Mouse (Mus musculus) forebrain, embryonic 11.5 days (tissue): Measurements from ENCODE around the gene Lhfpl4. TPM values are rescaled to one million over a fixed set of nuclear protein-coding genes. Genes with fewer than 3 reads are reported as not detected.

Experiments used
- ATAC-seq: fragments of 200-750 bp; cut with Nextera tagmentation; replicated peaks from 2 replicates; pipeline ENCODE4 v1.8.0; 2017; ENCODE audit warnings: moderate TSS enrichment; ENCODE audit not compliant: low FRiP score
- DNase-seq: peaks from one replicate; pipeline ENCODE4 v3.0.0-alpha.2; 2017; ENCODE audit warnings: low spot score
- H3K27ac ChIP-seq: fragments of 300-500 bp; sonication (generic); 2 replicates; pipeline ENCODE4 v1.5.1; 2014; ENCODE audit warnings: low read depth, low read length
- H3K27me3 ChIP-seq: fragments of 300-500 bp; sonication (generic); 2 replicates; pipeline ENCODE4 v1.6.1; 2014; ENCODE audit warnings: mild to moderate bottlenecking, low read length, mixed read lengths; ENCODE audit not compliant: control insufficient read depth, insufficient read depth
- H3K36me3 ChIP-seq: fragments of 300-500 bp; sonication (generic); 2 replicates; pipeline ENCODE4 v1.6.1; 2014; ENCODE audit warnings: mild to moderate bottlenecking, low read length, moderate library complexity, mixed read lengths; ENCODE audit not compliant: control insufficient read depth, insufficient read depth
- H3K4me1 ChIP-seq: fragments of 300-500 bp; sonication (generic); replicated peaks from 2 replicates; pipeline ENCODE4 v1.6.1; 2014; ENCODE audit warnings: low read length, mixed read lengths; ENCODE audit not compliant: control insufficient read depth, insufficient read depth
- H3K4me2 ChIP-seq: fragments of 300-500 bp; sonication (generic); 2 replicates; pipeline ENCODE4 v1.6.1; 2014; ENCODE audit warnings: low read depth, mild to moderate bottlenecking, low read length, moderate library complexity, mixed read lengths; ENCODE audit not compliant: severe bottlenecking
- H3K4me3 ChIP-seq: fragments of 300-500 bp; sonication (generic); 2 replicates; pipeline ENCODE4 v1.5.1; 2014; ENCODE audit warnings: low read depth, low read length
- H3K9ac ChIP-seq: fragments of 300-500 bp; sonication (generic); 2 replicates; pipeline ENCODE4 v1.6.1; 2014; ENCODE audit warnings: low read length
- H3K9me3 ChIP-seq: fragments of 300-500 bp; sonication (generic); 2 replicates; pipeline ENCODE4 v1.6.1; 2016; ENCODE audit warnings: low read length, mixed read lengths; ENCODE audit not compliant: control insufficient read depth
- WGBS: fragments of 180-500 bp; shearing (Covaris S2); extraction: QIAGEN DNeasy Blood & Tissue Kit; methylation state at CpG from one replicate; pipeline ENCODE4 v1.1.7; 2014; 5-methylcytosine and 5-hydroxymethylcytosine counted together
- polyA plus RNA-seq: library from polyadenylated mRNA; unstranded; fragments of >200 nt; fragmentation: Nextera tagmentation; extraction: Ambion mirVana; gene quantifications from 2 replicates; pipeline ENCODE4 v1.2.1, GENCODE M21; 2014

Lhfpl4 gene
- 6.6 and 6.8 TPM in 2 replicates for polyA plus RNA-seq

DNA sequence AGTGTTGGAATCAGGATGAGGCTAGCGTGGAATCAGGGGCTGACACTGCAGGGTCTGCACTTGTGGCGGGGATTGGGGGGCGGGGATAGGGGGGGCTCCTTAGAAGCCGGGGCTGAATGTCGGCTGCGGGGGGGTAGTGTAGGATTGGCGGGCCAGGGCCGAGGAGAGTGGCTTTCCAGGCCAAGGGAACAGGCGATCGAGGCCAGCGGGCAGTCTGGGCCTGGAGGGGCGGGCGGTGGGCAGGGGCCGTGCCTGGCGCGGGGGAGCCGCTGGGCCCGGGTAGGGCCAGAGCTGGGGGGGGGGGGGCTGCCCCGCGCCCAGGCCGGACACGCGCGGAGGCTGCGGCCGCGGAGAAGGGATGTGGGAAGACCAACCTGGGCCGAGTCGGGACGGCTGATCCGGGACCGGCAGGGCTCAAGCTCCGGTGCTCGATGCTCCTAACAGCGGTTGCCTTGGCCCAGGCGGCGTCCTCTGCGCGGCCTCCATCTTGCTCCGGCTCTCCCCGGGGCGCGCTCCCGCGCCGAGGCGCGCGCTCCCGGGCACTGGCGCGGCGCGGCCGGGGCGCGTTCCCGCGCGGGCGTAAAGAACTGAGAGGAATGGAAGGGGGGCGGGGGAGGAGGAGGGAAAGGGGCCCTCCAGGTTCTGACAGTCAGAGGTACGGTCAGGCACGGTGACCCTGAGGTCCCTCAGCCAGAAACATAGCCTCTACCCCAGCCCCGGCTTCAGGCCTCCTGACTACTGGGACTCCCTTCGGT, at the start of gene Lhfpl4:
TSS of gene Lhfpl4 (minus strand) at position 544 of the 755 bp plus-strand sequence.
- Histone ChIP-seq H3K4me2 (peak within 1 kb of the TSS; percentile 96), H3K4me1 (peaks cover 10% of the 10 kb centered on the region; the same call in 1 of the 2 replicates), H3K9me3 (no peaks in the 10 kb centered on the region), H3K27ac (peak within 1 kb of the TSS; percentile 18; the same call in 1 of the 2 replicates), H3K27me3 (peaks cover 2% of the 10 kb centered on the region; the same call in 1 of the 2 replicates), H3K4me3 (peak within 1 kb of the TSS; percentile 80), H3K36me3 (no peaks in the 10 kb centered on the region), H3K9ac (peak within 1 kb of the TSS; percentile 89)
- WGBS, result under 1% methylated on average over 50 of the region's 66 CpGs
- ATAC-seq, result peak; percentile 81
- DNase-seq, result peak; percentile 79

DNA sequence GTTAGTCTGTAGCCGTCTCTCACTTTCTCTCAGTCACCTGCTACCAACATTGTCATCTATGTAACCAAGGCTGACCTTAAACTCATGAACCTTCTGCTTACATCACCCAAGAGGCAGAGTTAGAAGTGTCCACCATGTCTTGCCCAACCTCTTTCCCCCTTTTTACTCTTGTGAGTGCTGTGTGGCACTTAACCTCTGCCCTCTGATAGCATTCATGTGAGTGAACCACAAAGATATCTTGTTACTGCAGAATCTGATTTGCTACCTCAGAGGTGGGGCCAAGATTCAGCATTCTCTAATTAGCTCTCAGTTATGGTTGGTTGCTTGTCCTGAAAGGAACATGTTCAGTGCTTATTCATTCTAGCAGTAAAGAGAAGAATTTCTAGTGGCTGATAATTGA, 47.6 kb upstream of the Lhfpl4 start:
- Histone ChIP-seq H3K9me3 (no peaks in the 10 kb centered on the region), H3K4me1 (peaks cover 5% of the 10 kb centered on the region; the same call in 1 of the 2 replicates), H3K27me3 (no peaks in the 10 kb centered on the region), H3K27ac (no peak overlapping the region), H3K4me2 (no peak overlapping the region), H3K4me3 (no peak overlapping the region), H3K36me3 (no peaks in the 10 kb centered on the region), H3K9ac (no peak overlapping the region)
- no peak for ATAC-seq
- no peak for DNase-seq
- 93% methylated on average over 1 of the region's 1 CpGs for WGBS

- Histone ChIP-seq H3K27me3 (no peaks in the 10 kb centered on the region), H3K4me2 (peak overlapping the region; percentile 97), H3K36me3 (no peaks in the 10 kb centered on the region), H3K9ac (peak overlapping the region; percentile 82), H3K4me1 (peaks cover 5% of the 10 kb centered on the region; the same call in 1 of the 2 replicates), H3K9me3 (no peaks in the 10 kb centered on the region), H3K4me3 (peak overlapping the region; percentile 99), H3K27ac (no peak overlapping the region)
- 42% methylated on average over 6 of the region's 6 CpGs for WGBS
- DNase-seq (no peak), ATAC-seq (no peak)
Observed at GRCm38 (mm10) chr6:113238442-113238841, 43.3 kb upstream of the Lhfpl4 start.

DNA sequence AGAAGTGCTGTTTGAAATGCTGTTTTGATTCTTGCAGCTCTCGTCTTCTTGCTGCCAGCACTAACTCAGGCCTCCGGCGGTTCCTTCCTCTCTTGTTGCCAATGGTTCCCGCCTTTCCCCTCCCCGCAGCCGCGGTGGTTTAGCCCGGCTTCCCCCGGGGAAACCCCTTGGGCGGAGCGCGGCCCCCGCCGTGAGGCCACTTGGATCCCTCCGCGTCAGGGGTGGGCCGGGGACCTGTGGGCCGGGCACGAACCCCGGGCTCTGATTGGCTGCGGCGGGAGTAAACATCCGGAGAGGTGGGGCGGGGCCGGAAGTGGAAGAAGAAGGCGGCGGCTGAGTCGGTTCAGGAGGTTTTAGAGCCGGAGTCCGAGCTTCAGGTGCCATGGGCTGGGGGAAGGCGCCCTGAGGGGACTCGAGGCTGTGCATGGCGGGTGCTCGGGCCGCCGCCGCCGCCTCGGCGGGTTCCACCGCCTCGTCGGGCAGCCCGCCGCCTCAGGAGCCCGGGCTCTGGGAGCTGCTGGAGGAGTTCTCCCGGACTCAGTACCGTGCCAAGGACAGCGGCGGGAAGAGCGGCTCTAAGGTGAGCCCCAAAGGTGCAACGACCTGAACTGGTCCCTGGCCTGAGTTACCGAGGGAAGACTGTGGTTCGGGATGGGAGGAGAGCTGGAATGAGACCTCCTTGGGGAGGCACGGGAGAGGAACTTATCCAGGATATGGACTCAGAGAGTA, 42.5 kb upstream of the Lhfpl4 start, which contains the start of gene Mtmr14:
TSS of gene Mtmr14 (plus strand) at position 302 of the 729 bp plus-strand sequence.
- Histone ChIP-seq H3K27ac (peak within 1 kb of the TSS; percentile 12; the same call in 1 of the 2 replicates), H3K36me3 (no peaks in the 10 kb centered on the region), H3K4me1 (peaks cover 5% of the 10 kb centered on the region; the same call in 1 of the 2 replicates), H3K4me2 (peak within 1 kb of the TSS; percentile 97), H3K9me3 (no peaks in the 10 kb centered on the region), H3K9ac (peak within 1 kb of the TSS; percentile 82), H3K4me3 (peak within 1 kb of the TSS; percentile 99), H3K27me3 (no peaks in the 10 kb centered on the region)
- peak; percentile 99 for ATAC-seq
- peak; percentile 100 for DNase-seq
- WGBS, result under 1% methylated on average over 54 of the region's 55 CpGs

GRCm38 (mm10) chr6:113235141-113235540, 40.0 kb upstream of the Lhfpl4 start:
- peaks cover 5% of the 10 kb centered on the region; the same call in 1 of the 2 replicates for H3K4me1 ChIP-seq
- WGBS, result 71% methylated on average over 5 of the region's 5 CpGs
- no peak for DNase-seq
- no peaks in the 10 kb centered on the region for H3K9me3 ChIP-seq
- H3K27ac ChIP-seq, result no peak overlapping the region
- no peaks in the 10 kb centered on the region for H3K36me3 ChIP-seq
- H3K4me3 ChIP-seq, result no peak overlapping the region
- ATAC-seq, result no peak
- no peak overlapping the region for H3K9ac ChIP-seq
- no peak overlapping the region for H3K4me2 ChIP-seq
- H3K27me3 ChIP-seq, result no peaks in the 10 kb centered on the region

DNA sequence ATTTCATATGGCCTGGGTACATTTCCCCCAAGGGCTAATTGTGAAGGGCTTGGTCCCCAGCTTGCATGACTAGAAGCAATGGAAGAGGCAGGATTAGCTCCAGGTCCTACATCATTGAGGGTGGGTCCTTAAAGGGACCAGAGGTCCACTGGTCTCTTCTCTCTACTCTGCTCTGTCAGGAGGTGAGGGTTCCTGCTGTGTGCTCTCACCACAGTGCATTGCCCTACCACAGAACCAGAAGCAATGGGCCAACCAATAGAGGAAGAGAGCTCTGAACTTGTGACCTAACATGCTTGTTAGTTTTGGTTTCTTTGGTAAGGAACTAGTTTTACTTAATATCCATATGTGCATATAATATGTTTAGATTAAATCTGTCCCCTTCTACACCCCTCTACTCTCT, 31.5 kb upstream of the Lhfpl4 start:
- Histone ChIP-seq H3K9ac (no peak overlapping the region), H3K9me3 (no peaks in the 10 kb centered on the region; the same call in 1 of the 2 replicates), H3K36me3 (no peaks in the 10 kb centered on the region), H3K4me2 (no peak overlapping the region), H3K4me1 (no peaks in the 10 kb centered on the region), H3K4me3 (no peak overlapping the region), H3K27me3 (no peaks in the 10 kb centered on the region), H3K27ac (no peak overlapping the region)
- no peak for ATAC-seq
- DNase-seq, result peak; percentile 4

- Histone ChIP-seq H3K27me3 (no peaks in the 10 kb centered on the region), H3K4me1 (no peaks in the 10 kb centered on the region), H3K4me3 (no peak overlapping the region), H3K36me3 (no peaks in the 10 kb centered on the region), H3K9ac (no peak overlapping the region), H3K4me2 (no peak overlapping the region), H3K27ac (no peak overlapping the region), H3K9me3 (no peaks in the 10 kb centered on the region; the same call in 1 of the 2 replicates)
- 83% methylated on average over 4 of the region's 4 CpGs for WGBS
- DNase-seq (no peak), ATAC-seq (no peak)
Observed at GRCm38 (mm10) chr6:113225798-113226197, 30.6 kb upstream of the Lhfpl4 start.

GRCm38 (mm10) chr6:113216280-113216679, 21.1 kb upstream of the Lhfpl4 start:
- H3K9me3 ChIP-seq, result no peaks in the 10 kb centered on the region; the same call in 1 of the 2 replicates
- H3K4me1 ChIP-seq, result no peaks in the 10 kb centered on the region
- no peaks in the 10 kb centered on the region for H3K36me3 ChIP-seq
- no peak overlapping the region for H3K27ac ChIP-seq
- no peaks in the 10 kb centered on the region for H3K27me3 ChIP-seq
- no peak for DNase-seq
- ATAC-seq, result no peak
- H3K4me3 ChIP-seq, result no peak overlapping the region
- 83% methylated on average over 2 of the region's 2 CpGs for WGBS
- H3K9ac ChIP-seq, result no peak overlapping the region
- no peak overlapping the region for H3K4me2 ChIP-seq
